Mouse (Mus musculus): Measurements from ENCODE around the gene Cbln3. TPM values are rescaled to one million over a fixed set of nuclear protein-coding genes. Genes with fewer than 3 reads are reported as not detected.

Gene Cbln3
- polyA plus RNA-seq, 1 experiment from 2014 or later = 0.74 TPM

DNA sequence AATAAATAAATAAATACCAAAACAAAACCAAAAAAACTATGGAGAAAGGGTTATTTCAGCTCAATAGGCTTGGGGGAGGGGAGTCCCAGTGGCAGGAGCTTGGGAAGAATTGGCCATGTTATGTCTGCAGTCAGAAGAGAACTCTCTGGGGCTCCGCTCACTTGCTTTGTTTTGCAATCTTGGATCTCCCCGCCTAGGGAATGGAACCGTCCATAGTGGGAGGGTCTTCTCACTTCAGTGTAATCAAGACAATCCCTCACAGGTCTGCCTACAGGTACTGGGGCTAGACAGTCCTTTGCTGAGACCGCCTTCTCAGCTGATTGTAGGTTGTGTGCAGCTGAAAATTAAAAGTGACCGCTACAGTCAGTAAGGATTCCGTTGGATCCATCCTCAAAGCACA is 14.7 kb downstream of the Cbln3 start:
- WGBS = 97% methylated on average over 6 of the region's 6 CpGs
- Histone ChIP-seq H3K27me3 (ENCODE audit: insufficient read depth, low read length) (no peaks in the 10 kb centered on the region), H3K4me2 (replicated peaks; ENCODE audit: low read depth, low read length) (no peak overlapping the region), H3K4me1 (ENCODE audit: insufficient read depth, low read length) (peaks cover 13% of the 10 kb centered on the region), H3K9me3 (ENCODE audit: low read length) (no peaks in the 10 kb centered on the region), H3K36me3 (ENCODE audit: insufficient read depth, low read length) (peaks cover 79% of the 10 kb centered on the region), H3K9ac (replicated peaks; ENCODE audit: low read length) (no peak overlapping the region), H3K27ac (ENCODE audit: low read length) (no peak overlapping the region), H3K4me3 (ENCODE audit: low read length) (no peak overlapping the region)
- no peak for ATAC-seq (ENCODE audit: low FRiP score, low TSS enrichment)

DNA sequence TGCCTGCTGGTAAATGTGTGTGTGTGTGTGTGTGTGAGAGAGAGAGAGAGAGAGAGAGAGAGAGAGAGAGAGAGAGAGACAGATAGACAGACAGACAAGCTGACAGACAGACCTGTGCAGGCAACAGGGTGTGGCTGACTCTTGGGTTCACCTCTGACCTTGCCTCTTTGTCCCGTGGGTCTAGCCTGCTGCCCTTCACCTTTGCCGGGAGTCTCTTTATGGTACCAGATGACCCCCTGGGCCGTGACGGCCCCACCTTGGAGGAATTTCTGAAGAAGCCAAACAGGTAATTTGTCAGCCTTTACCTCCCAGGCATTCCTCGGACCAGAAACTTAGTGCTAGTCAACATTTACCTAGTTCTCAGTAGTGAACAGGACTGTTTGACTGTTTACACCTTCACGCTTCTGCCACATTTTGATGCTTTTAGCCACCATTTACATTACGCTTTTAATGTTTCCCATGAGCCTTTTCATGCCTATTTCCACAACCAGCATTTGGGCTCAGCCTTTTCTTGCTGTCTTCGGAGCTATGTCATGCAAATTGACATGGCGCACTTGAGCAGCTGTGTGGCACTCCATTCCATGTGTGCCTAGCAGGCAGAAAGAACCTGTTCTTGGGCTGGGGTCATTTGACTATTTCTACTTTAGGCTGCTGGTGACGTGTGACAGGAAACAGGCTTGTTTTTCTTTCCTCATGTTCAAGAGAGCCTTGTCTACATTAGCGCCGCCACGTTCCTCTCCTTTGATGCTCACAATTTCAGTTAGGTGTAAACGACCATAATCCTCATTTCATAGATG is 15.8 kb downstream of the Cbln3 start:
- Histone ChIP-seq H3K4me1 (ENCODE audit: insufficient read depth, low read length) (peaks cover 3% of the 10 kb centered on the region; the same call in 1 of the 2 replicates), H3K4me3 (ENCODE audit: low read length) (no peak overlapping the region), H3K36me3 (ENCODE audit: insufficient read depth, low read length) (peaks cover 89% of the 10 kb centered on the region), H3K27me3 (ENCODE audit: insufficient read depth, low read length) (no peaks in the 10 kb centered on the region), H3K4me2 (replicated peaks; ENCODE audit: low read depth, low read length) (no peak overlapping the region), H3K9ac (replicated peaks; ENCODE audit: low read length) (no peak overlapping the region), H3K27ac (ENCODE audit: low read length) (no peak overlapping the region), H3K9me3 (ENCODE audit: low read length) (no peaks in the 10 kb centered on the region)
- WGBS = 87% methylated on average over 14 of the region's 14 CpGs
- ATAC-seq (ENCODE audit: low FRiP score, low TSS enrichment) = no peak

DNA sequence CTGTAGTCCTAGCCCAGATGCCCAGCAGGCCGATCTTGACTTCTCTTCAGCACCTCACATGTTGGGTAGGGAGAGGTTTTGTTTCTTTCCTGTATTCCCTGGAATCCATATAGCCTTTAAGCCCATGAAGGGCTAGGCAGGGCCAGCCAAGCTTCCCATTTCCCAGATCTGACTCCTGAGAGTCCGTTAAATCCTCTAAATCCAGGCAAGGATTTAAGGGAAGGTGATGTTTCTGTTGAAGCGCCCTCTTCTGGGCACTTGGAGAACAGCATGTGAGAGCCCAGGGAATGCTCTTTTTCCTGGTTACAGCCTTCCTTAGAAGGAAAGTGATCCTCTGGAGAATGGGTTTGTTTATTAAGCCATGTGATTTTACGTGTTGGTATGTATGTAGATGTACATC is 17.2 kb downstream of the Cbln3 start:
- no peak overlapping the region for H3K9ac ChIP-seq (replicated peaks; ENCODE audit: low read length)
- no peak for ATAC-seq (ENCODE audit: low FRiP score, low TSS enrichment)
- 42% methylated on average over 4 of the region's 4 CpGs for WGBS

DNA sequence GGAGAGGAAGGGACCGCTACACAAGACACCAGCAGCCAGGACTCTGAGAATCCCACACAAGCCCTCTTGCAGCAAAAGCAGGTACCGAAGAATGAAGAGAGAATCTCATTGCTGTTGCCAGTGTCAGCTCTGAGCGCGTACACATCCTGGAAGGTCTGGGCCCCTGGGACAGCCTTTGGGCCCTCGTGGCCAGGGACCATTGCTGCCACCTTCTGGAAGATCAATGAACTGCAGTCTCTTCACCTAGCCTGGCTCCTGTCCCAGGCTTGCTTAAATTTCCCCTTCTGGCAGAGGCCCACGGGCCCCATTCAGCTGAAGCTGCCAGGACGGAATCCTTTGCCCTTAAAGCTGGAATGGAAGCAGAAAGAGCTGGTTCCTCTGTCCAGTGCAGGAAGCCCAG is 20.4 kb downstream of the Cbln3 start:
- Histone ChIP-seq H3K27ac (ENCODE audit: low read length) (no peak overlapping the region), H3K4me1 (ENCODE audit: insufficient read depth, low read length) (peaks cover 15% of the 10 kb centered on the region), H3K36me3 (ENCODE audit: insufficient read depth, low read length) (peaks cover 54% of the 10 kb centered on the region), H3K27me3 (ENCODE audit: insufficient read depth, low read length) (no peaks in the 10 kb centered on the region), H3K9me3 (ENCODE audit: low read length) (no peaks in the 10 kb centered on the region), H3K9ac (replicated peaks; ENCODE audit: low read length) (no peak overlapping the region), H3K4me2 (replicated peaks; ENCODE audit: low read depth, low read length) (no peak overlapping the region), H3K4me3 (ENCODE audit: low read length) (no peak overlapping the region)
- peak; percentile 41; the same call in 1 of the 2 replicates for ATAC-seq (ENCODE audit: low FRiP score, low TSS enrichment)
- WGBS = 28% methylated on average over 7 of the region's 7 CpGs

More for the DNA sequence above, 17.2 kb downstream of the Cbln3 start:
- no peaks in the 10 kb centered on the region for H3K9me3 ChIP-seq (ENCODE audit: low read length)
- H3K36me3 ChIP-seq (ENCODE audit: insufficient read depth, low read length) = peaks cover 85% of the 10 kb centered on the region
- H3K27ac ChIP-seq (ENCODE audit: low read length) = no peak overlapping the region
- no peak overlapping the region for H3K4me3 ChIP-seq (ENCODE audit: low read length)
- no peak overlapping the region for H3K4me2 ChIP-seq (replicated peaks; ENCODE audit: low read depth, low read length)
- no peaks in the 10 kb centered on the region for H3K27me3 ChIP-seq (ENCODE audit: insufficient read depth, low read length)
- peaks cover 6% of the 10 kb centered on the region for H3K4me1 ChIP-seq (ENCODE audit: insufficient read depth, low read length)

DNA sequence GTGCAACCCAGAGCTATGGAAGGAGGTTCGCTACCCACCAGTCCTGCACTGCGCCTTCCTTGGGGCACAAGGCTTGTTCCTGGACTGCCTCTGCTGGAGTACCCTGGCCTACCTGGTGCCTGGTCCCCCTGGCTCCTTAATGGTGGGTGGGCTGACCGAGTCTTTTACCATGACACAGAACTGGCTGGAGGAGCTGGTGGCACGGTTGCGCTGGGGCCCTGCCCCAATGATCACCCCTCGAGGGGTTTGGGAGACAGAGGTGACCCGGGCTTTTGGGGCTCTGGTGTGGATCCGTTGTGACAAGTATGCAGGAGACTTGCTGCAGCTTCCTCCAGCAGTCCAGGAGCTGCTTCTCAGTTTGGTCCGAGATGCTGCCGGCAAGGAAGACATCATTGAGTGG is 21.2 kb downstream of the Cbln3 start:
- H3K9ac ChIP-seq (replicated peaks; ENCODE audit: low read length) = no peak overlapping the region
- H3K9me3 ChIP-seq (ENCODE audit: low read length) = no peaks in the 10 kb centered on the region
- peaks cover 15% of the 10 kb centered on the region for H3K4me1 ChIP-seq (ENCODE audit: insufficient read depth, low read length)
- H3K27me3 ChIP-seq (ENCODE audit: insufficient read depth, low read length) = no peaks in the 10 kb centered on the region
- no peak overlapping the region for H3K4me2 ChIP-seq (replicated peaks; ENCODE audit: low read depth, low read length)
- no peak overlapping the region for H3K4me3 ChIP-seq (ENCODE audit: low read length)
- 86% methylated on average over 10 of the region's 10 CpGs for WGBS
- H3K36me3 ChIP-seq (ENCODE audit: insufficient read depth, low read length) = peaks cover 46% of the 10 kb centered on the region
- no peak overlapping the region; the same call in 1 of the 2 replicates for H3K27ac ChIP-seq (ENCODE audit: low read length)
- no peak for ATAC-seq (ENCODE audit: low FRiP score, low TSS enrichment)

DNA sequence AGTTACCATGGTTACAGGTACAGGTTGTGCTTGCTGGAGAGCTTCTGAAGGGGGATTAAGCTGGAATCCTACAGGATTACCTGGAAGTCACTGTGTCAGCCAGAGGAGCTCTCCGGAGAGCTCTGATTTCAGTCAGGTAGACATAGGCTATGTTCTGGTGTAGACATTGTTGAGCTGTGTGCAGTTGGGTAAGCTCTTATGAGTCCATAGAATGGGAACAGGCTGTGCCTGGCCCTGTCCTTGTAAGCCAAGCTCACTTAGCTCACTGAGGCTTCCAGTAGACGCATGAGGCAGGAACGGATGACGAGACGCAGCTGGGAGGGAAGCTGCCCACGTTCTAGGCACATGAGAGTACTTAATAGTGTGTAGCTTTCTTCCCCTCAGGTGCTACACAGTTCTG is 22.0 kb downstream of the Cbln3 start:
- Histone ChIP-seq H3K9me3 (ENCODE audit: low read length) (no peaks in the 10 kb centered on the region), H3K4me3 (ENCODE audit: low read length) (no peak overlapping the region), H3K36me3 (ENCODE audit: insufficient read depth, low read length) (peaks cover 44% of the 10 kb centered on the region), H3K27me3 (ENCODE audit: insufficient read depth, low read length) (no peaks in the 10 kb centered on the region), H3K9ac (replicated peaks; ENCODE audit: low read length) (no peak overlapping the region), H3K4me2 (replicated peaks; ENCODE audit: low read depth, low read length) (no peak overlapping the region), H3K27ac (ENCODE audit: low read length) (no peak overlapping the region), H3K4me1 (ENCODE audit: insufficient read depth, low read length) (peaks cover 22% of the 10 kb centered on the region)
- 0 out of 2 replicates have a peak, but pooled peaks have one; percentile 26 for ATAC-seq (ENCODE audit: low FRiP score, low TSS enrichment)
- 61% methylated on average over 6 of the region's 6 CpGs for WGBS

DNA sequence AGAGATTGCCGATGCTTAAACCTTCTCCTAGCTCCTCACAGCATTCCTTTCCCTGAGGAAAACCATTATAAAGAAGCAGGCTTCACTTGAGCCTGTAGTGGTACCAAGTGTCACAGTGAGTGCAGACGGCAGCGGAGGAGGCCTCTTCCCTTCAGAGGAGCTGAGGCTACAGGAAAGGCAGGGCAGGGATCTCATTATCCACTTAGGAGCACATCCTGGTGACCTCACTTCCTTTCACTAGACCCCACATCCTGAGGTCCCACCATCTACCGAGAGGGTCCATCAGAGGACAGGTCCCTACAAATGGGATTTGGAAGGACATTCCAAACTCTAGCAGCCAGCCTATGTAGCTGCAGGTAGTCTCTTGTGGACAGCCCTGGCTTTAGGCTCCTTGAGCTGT is 26.6 kb downstream of the Cbln3 start:
- Histone ChIP-seq H3K4me3 (ENCODE audit: low read length) (0 out of 2 replicates have a peak overlapping the region, but pooled peaks have one; percentile 1), H3K9ac (replicated peaks; ENCODE audit: low read length) (peak overlapping the region; percentile 34; the same call in 1 of the 2 replicates), H3K27ac (ENCODE audit: low read length) (peak overlapping the region; percentile 30; the same call in 1 of the 2 replicates), H3K9me3 (ENCODE audit: low read length) (no peaks in the 10 kb centered on the region), H3K27me3 (ENCODE audit: insufficient read depth, low read length) (no peaks in the 10 kb centered on the region), H3K36me3 (ENCODE audit: insufficient read depth, low read length) (0 out of 2 replicates have a peak, but pooled peaks cover 3% of the 10 kb centered on the region), H3K4me2 (replicated peaks; ENCODE audit: low read depth, low read length) (peak overlapping the region; percentile 88), H3K4me1 (ENCODE audit: insufficient read depth, low read length) (peaks cover 51% of the 10 kb centered on the region)
- 50% methylated on average over 4 of the region's 4 CpGs for WGBS
- ATAC-seq (ENCODE audit: low FRiP score, low TSS enrichment) = no peak

DNA sequence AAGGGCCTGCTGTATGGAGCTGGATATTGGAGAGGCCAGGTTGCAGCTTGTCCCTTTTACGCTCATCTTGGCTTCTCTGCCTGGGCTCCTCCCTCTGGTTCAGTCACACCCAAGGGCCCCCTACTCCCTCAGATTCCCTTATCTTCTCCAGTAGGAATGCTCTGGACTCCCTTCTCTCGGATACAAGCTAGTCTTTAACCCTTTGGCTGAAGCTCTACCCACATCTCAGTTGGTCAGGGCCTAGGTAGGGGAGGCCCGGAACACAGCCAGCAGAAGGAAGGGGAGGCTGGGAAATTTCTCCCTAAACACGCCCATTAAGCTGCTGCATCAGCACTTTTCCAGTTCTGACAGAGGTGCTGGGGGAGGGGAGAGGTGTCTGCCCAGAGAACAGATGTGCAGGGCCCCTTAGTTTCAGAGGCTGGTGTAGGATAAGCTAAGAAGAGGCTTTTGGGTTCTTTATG is 29.1 kb downstream of the Cbln3 start:
- 1% methylated on average over 4 of the region's 4 CpGs for WGBS
- Histone ChIP-seq H3K9me3 (ENCODE audit: low read length) (no peaks in the 10 kb centered on the region), H3K27me3 (ENCODE audit: insufficient read depth, low read length) (no peaks in the 10 kb centered on the region), H3K9ac (replicated peaks; ENCODE audit: low read length) (peak overlapping the region; percentile 69), H3K4me3 (ENCODE audit: low read length) (peak overlapping the region; percentile 71), H3K4me2 (replicated peaks; ENCODE audit: low read depth, low read length) (peak overlapping the region; percentile 88), H3K27ac (ENCODE audit: low read length) (peak overlapping the region; percentile 96), H3K4me1 (ENCODE audit: insufficient read depth, low read length) (peaks cover 44% of the 10 kb centered on the region), H3K36me3 (ENCODE audit: insufficient read depth, low read length) (0 out of 2 replicates have a peak, but pooled peaks cover 3% of the 10 kb centered on the region)
- ATAC-seq (ENCODE audit: low FRiP score, low TSS enrichment) = peak; percentile 19

DNA sequence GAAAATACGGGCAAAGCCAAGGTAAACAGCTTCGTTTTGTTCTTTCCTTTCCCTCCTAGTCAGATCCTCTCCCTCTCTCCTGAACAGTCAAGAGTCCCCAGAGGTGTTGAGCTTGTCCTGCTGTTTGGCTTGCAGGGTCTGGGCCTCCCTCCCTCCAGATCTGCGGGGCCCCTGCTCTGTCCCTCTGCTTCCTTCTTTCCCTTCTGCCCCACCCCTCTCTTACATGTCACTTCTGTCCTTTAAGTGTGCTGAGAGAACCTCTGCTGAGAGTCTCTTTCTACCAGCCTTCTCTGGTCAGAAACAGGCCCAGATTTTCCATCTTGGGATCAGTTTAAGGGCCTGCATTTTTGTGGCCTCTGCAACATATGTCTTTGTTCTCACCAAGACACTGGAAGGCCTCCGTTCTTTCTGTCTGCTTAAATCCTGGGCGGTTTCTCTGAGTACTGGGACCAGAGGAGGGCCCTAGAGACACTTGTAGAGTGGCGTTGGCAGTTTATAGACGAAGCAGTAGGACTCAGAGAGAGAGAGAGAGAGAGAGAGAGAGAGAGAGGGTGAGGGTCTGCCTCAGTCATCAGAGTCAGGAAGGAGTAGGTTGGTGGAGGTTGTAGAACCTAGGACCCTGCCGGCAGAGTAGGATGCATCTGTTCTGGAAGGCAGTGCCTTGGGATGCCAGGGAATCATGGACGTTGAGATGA is 29.6 kb downstream of the Cbln3 start:
- H3K4me1 ChIP-seq (ENCODE audit: insufficient read depth, low read length) = peaks cover 44% of the 10 kb centered on the region
- 0 out of 2 replicates have a peak, but pooled peaks cover 3% of the 10 kb centered on the region for H3K36me3 ChIP-seq (ENCODE audit: insufficient read depth, low read length)
- under 1% methylated on average over 9 of the region's 9 CpGs for WGBS
- H3K27me3 ChIP-seq (ENCODE audit: insufficient read depth, low read length) = no peaks in the 10 kb centered on the region
- no peaks in the 10 kb centered on the region for H3K9me3 ChIP-seq (ENCODE audit: low read length)
- peak overlapping the region; percentile 96 for H3K27ac ChIP-seq (ENCODE audit: low read length)
- H3K9ac ChIP-seq (replicated peaks; ENCODE audit: low read length) = peak overlapping the region; percentile 69
- peak overlapping the region; percentile 71 for H3K4me3 ChIP-seq (ENCODE audit: low read length)
- ATAC-seq (ENCODE audit: low FRiP score, low TSS enrichment) = peak; percentile 10; the same call in 1 of the 2 replicates
- H3K4me2 ChIP-seq (replicated peaks; ENCODE audit: low read depth, low read length) = peak overlapping the region; percentile 88
